Mouse (Mus musculus) C2C12 (cell line): ENCODE data around the gene Dcun1d1.

Experiments
- CTCF ChIP-seq: IDR thresholded peaks from one replicate; pipeline ENCODE4 v1.5.1; 2011; ENCODE audit not compliant: control insufficient read depth, insufficient read depth, insufficient read length
- MAX ChIP-seq: IDR thresholded peaks from one replicate; pipeline ENCODE4 v1.6.1; 2011; ENCODE audit warnings: mild to moderate bottlenecking, control low read depth
- MYOD1 ChIP-seq: IDR thresholded peaks from one replicate; pipeline ENCODE4 v1.6.1; 2011; ENCODE audit warnings: low read depth; ENCODE audit not compliant: control insufficient read depth, insufficient read length
- MYOG ChIP-seq: IDR thresholded peaks from one replicate; pipeline ENCODE4 v1.6.1; 2011; ENCODE audit not compliant: control insufficient read depth, insufficient read length; ENCODE audit errors: extremely low read depth
- USF1 ChIP-seq: IDR thresholded peaks from one replicate; pipeline ENCODE4 v1.6.1; 2011; ENCODE audit warnings: low read depth, mild to moderate bottlenecking, control low read depth, moderate library complexity

GRCm38 (mm10) chr3:35929831-35930230 lies 7.4 kb downstream of the Dcun1d1 start:
- TF ChIP-seq MYOD1 (no peak), CTCF (no peak), MYOG (no peak), USF1 (no peak), MAX (no peak)
